Mouse (Mus musculus): ENCODE data around the gene E130311K13Rik.

Gene E130311K13Rik

GRCm38 (mm10) chr3:63895786-63896185, 33.5 kb downstream of the E130311K13Rik start:
- no peak for DNase-seq (ENCODE audit: extremely low read depth, low read depth)

- DNase-seq (ENCODE audit: extremely low read depth, low read depth): peak; percentile 2
These were observed 35.6 kb downstream of the E130311K13Rik start for GRCm38 (mm10) chr3:63893677-63894076.

- no peak for DNase-seq (ENCODE audit: extremely low read depth, low read depth)
These were observed 37.1 kb downstream of the E130311K13Rik start for GRCm38 (mm10) chr3:63892154-63892553.

- DNase-seq (ENCODE audit: extremely low read depth, low read depth): no peak
These were observed 48.2 kb downstream of the E130311K13Rik start for GRCm38 (mm10) chr3:63881065-63881464.

GRCm38 (mm10) chr3:63878995-63879666, 50.1 kb downstream of the E130311K13Rik start:
- no peak for DNase-seq (ENCODE audit: extremely low read depth, low read depth)

- no peak for DNase-seq (ENCODE audit: extremely low read depth, low read depth)
These were observed 56.5 kb downstream of the E130311K13Rik start for GRCm38 (mm10) chr3:63872818-63873217.

GRCm38 (mm10) chr3:63871249-63871648, 58.0 kb downstream of the E130311K13Rik start:
- DNase-seq (ENCODE audit: extremely low read depth, low read depth): no peak

- no peak for DNase-seq (ENCODE audit: extremely low read depth, low read depth)
These were observed 61.0 kb downstream of the E130311K13Rik start for GRCm38 (mm10) chr3:63868285-63868684.

- DNase-seq (ENCODE audit: extremely low read depth, low read depth): no peak
These were observed 64.2 kb downstream of the E130311K13Rik start for GRCm38 (mm10) chr3:63865069-63865468.
